9 mouse cellular contexts compared by ENCODE assay signal in genomic region chr9:44483510-44484044, GRCm38 (mm10). TPM values are rescaled to one million over a fixed set of nuclear protein-coding genes. Genes with fewer than 3 reads are reported as not detected.
DNase-seq lines count a peak whose midpoint lies in the region; ATAC-seq and TF ChIP-seq lines count a peak whose summit lies in the region.
"Had no signal": no experiment of that assay in that cellular context is flagged by ENCODE, and none has a peak within 500 bp of the region (broad histone marks: within the 10 kb centered on the region; RNA-seq: fewer than 3 reads in every experiment).

No protein-coding gene starts in this region.

- intact Hi-C loops in heart, postnatal 36 days (cut with DNase I) = loop anchor here (1.0 kb wide), 1 partner anchor 15 kb away; no protein-coding TSS in a partner anchor
- intact Hi-C loops in left cerebral cortex, postnatal 25 days (cut with DNase I) = no loop called here

- no peak for ATAC-seq in erythroblast, adult 5-6 weeks (replicated peaks; ENCODE audit: low FRiP score, poor library complexity, severe bottlenecking)

- no peaks in the 10 kb centered on the region for H3K9me3 ChIP-seq in erythroblast, embryonic 14.5 days (ENCODE audit: control insufficient read depth, low read length)

- no peak for TF ChIP-seq CTCF in embryonic fibroblast, embryonic 13.5 days (IDR thresholded peaks at IDR 0.05; ENCODE audit: borderline replicate concordance, insufficient read depth, low read length)

- H3K4me3 ChIP-seq in erythroblast, embryonic 14.5 days (replicated peaks) = peak overlapping the region; percentile 62
- peak overlapping the region; percentile 84 for H3K4me3 ChIP-seq in embryonic fibroblast, embryonic 13.5 days (ENCODE audit: insufficient read depth, low read length)

- H3K27ac ChIP-seq in embryonic fibroblast, embryonic 13.5 days (ENCODE audit: insufficient read depth, low read length) = peak overlapping the region; percentile 75

- H3K4me1 ChIP-seq in erythroblast, embryonic 14.5 days (ENCODE audit: control insufficient read depth) = peaks cover 19% of the 10 kb centered on the region
- H3K4me1 ChIP-seq in embryonic fibroblast, embryonic 13.5 days (ENCODE audit: control insufficient read depth, insufficient read depth, low read length) = peaks cover 14% of the 10 kb centered on the region

- peaks cover 66% of the 10 kb centered on the region for H3K27me3 ChIP-seq in erythroblast, embryonic 14.5 days (ENCODE audit: control insufficient read depth)

- peak; percentile 88 for DNase-seq in adrenal gland, adult 2 months
- peak; percentile 61 to 77 for DNase-seq in heart, postnatal 36 days
- DNase-seq in left cerebral cortex, postnatal 25 days (ENCODE audit: low spot score in 2 of 2) = peak; percentile 65 to 66
- peak; percentile 71 for DNase-seq in mesoderm, embryonic 11.5 days (ENCODE audit: low read depth, low spot score)
- DNase-seq in testis, postnatal 10 days (ENCODE audit: low spot score) = peak; percentile 72

- TF ChIP-seq POLR2A in embryonic fibroblast, embryonic 13.5 days (IDR thresholded peaks at IDR 0.05; ENCODE audit: low read depth, low read length) = peak; percentile 57; the same call in 1 of the 2 replicates

- H3K36me3 ChIP-seq in erythroblast, embryonic 14.5 days (ENCODE audit: control insufficient read depth) = no peaks in the 10 kb centered on the region

RNA-seq across cellular contexts. Expression of gene Bcl9l, which starts 1.0 kb away (rescaled TPM):
- 0.06 and 0.09 TPM in 2 replicates for polyA plus RNA-seq in erythroblast, embryonic 14.5 days (2012)
- total RNA-seq in erythroblast, adult 5-6 weeks (2015; ENCODE audit: low replicate concordance) = 0.77 and 0.84 TPM in 2 replicates
- 0.42 and 2.8 TPM in 2 replicates for total RNA-seq in erythroblast, adult 5-6 weeks (2017; ENCODE audit: low replicate concordance)
- 10 to 100 TPM; 41.9 to 61.1 TPM for total RNA-seq in adrenal gland, adult 2 months (2021)
- 62.7 and 64.5 TPM in 2 replicates for polyA plus RNA-seq in adrenal gland, adult 2 months (2012; rRNA removed)
- polyA plus RNA-seq in embryonic fibroblast, embryonic 13.5 days (2011; ENCODE audit: insufficient read length, low read depth, missing spikeins) = 56.0 and 61.6 TPM in 2 replicates
- total RNA-seq in heart, postnatal 36 days (2021) = 10 to 100 TPM; 44.6 to 59.4 TPM
- total RNA-seq in left cerebral cortex, postnatal 25 days (2021) = 10 to 100 TPM; 60.3 to 60.9 TPM

RNA-seq across cellular contexts. Expression of gene Upk2, which starts 28.8 kb away (rescaled TPM):
- polyA plus RNA-seq in erythroblast, embryonic 14.5 days (2012) = not detected in 2 replicates
- not detected in 2 replicates for total RNA-seq in erythroblast, adult 5-6 weeks (2015; ENCODE audit: low replicate concordance)
- total RNA-seq in erythroblast, adult 5-6 weeks (2017; ENCODE audit: low replicate concordance) = not detected in 2 replicates
- total RNA-seq in adrenal gland, adult 2 months (2021) = not detected
- not detected in 2 replicates for polyA plus RNA-seq in adrenal gland, adult 2 months (2012; rRNA removed)
- polyA plus RNA-seq in embryonic fibroblast, embryonic 13.5 days (2011; ENCODE audit: insufficient read length, low read depth, missing spikeins) = not detected in 2 replicates
- not detected for total RNA-seq in heart, postnatal 36 days (2021)
- not detected for total RNA-seq in left cerebral cortex, postnatal 25 days (2021)
- total RNA-seq: neutrophil, adult 5-6 weeks had no signal

RNA-seq across cellular contexts. Expression of gene Foxr1, which starts 42.6 kb away (rescaled TPM):
- polyA plus RNA-seq in erythroblast, embryonic 14.5 days (2012) = not detected in 2 replicates
- not detected in 2 replicates for total RNA-seq in erythroblast, adult 5-6 weeks (2015; ENCODE audit: low replicate concordance)
- total RNA-seq in erythroblast, adult 5-6 weeks (2017; ENCODE audit: low replicate concordance) = not detected in 2 replicates
- total RNA-seq in adrenal gland, adult 2 months (2021) = not detected
- not detected in 2 replicates for polyA plus RNA-seq in adrenal gland, adult 2 months (2012; rRNA removed)
- polyA plus RNA-seq in embryonic fibroblast, embryonic 13.5 days (2011; ENCODE audit: insufficient read length, low read depth, missing spikeins) = not detected in 2 replicates
- total RNA-seq in heart, postnatal 36 days (2021) = not detected
- not detected for total RNA-seq in left cerebral cortex, postnatal 25 days (2021)
- total RNA-seq: neutrophil, adult 5-6 weeks had no signal

Comparison
In these comparisons a context has a peak if more than half of its experiments do, and no peak if none do; other contexts are left out.
1. RNA of gene Bcl9l, which starts 1.0 kb away (total RNA-seq): 41.9 to 61.1 TPM in adrenal gland, adult 2 months, 60.3 to 60.9 TPM in left cerebral cortex, postnatal 25 days and 44.6 to 59.4 TPM in heart, postnatal 36 days; 0.42 to 2.8 TPM in erythroblast, adult 5-6 weeks; every median in the first group is over 10 times any median in the second.
2. Peak in every context shown above with its lines, with median percentiles within 50 percentile points of each other: DNase-seq.